Mouse (Mus musculus): ENCODE data around the gene Oosp3. TPM values are rescaled to one million over a fixed set of nuclear protein-coding genes. Genes with fewer than 3 reads are reported as not detected.

The Oosp3 gene
- polyA plus RNA-seq, 1 experiment from 2014 or later: not detected

Other genes with a start within 250 kb of the Oosp3 start
- gene Ms4a6c, start 227.7 kb upstream of the Oosp3 start, polyA plus RNA-seq (2014; fragmentation: Nextera tagmentation; extraction: Ambion mirVana): 2.3 and 3.1 TPM in 2 replicates
- not detected in 2 replicates for gene Gm8369, start 211.1 kb upstream of the Oosp3 start, polyA plus RNA-seq (2014; fragmentation: Nextera tagmentation; extraction: Ambion mirVana)
- gene Ms4a6b, start 180.5 kb upstream of the Oosp3 start, polyA plus RNA-seq (2014; fragmentation: Nextera tagmentation; extraction: Ambion mirVana): 4.2 and 5.0 TPM in 2 replicates
- 0.42 and 0.59 TPM in 2 replicates for gene Ms4a4d, start 160.3 kb upstream of the Oosp3 start, polyA plus RNA-seq (2014; fragmentation: Nextera tagmentation; extraction: Ambion mirVana)
- 4.6 and 4.8 TPM in 2 replicates for gene Ms4a6d, start 92.2 kb upstream of the Oosp3 start, polyA plus RNA-seq (2014; fragmentation: Nextera tagmentation; extraction: Ambion mirVana)
- gene Ms4a2, start 73.3 kb upstream of the Oosp3 start, polyA plus RNA-seq (2014; fragmentation: Nextera tagmentation; extraction: Ambion mirVana): 0.15 TPM in 1 of 2 replicates, not detected in the other
- 0.36 TPM in 1 of 2 replicates, not detected in the other for gene Ms4a3, start 56.2 kb upstream of the Oosp3 start, polyA plus RNA-seq (2014; fragmentation: Nextera tagmentation; extraction: Ambion mirVana)
- not detected in 2 replicates for gene Oosp2, start 36.5 kb upstream of the Oosp3 start, polyA plus RNA-seq (2014; fragmentation: Nextera tagmentation; extraction: Ambion mirVana)
- not detected in 2 replicates for gene Oosp1, start 5.9 kb upstream of the Oosp3 start, polyA plus RNA-seq (2014; fragmentation: Nextera tagmentation; extraction: Ambion mirVana)
- gene Gif, start 50.5 kb downstream of the Oosp3 start, polyA plus RNA-seq (2014; fragmentation: Nextera tagmentation; extraction: Ambion mirVana): not detected in 2 replicates
- 49.2 and 50.8 TPM in 2 replicates for gene Mrpl16, start 73.3 kb downstream of the Oosp3 start, polyA plus RNA-seq (2014; fragmentation: Nextera tagmentation; extraction: Ambion mirVana)
- 6.7 and 8.1 TPM in 2 replicates for gene Stx3, start 122.3 kb downstream of the Oosp3 start, polyA plus RNA-seq (2014; fragmentation: Nextera tagmentation; extraction: Ambion mirVana)
- 0.12 TPM in 1 of 2 replicates, not detected in the other for gene Olfr1417, start 142.2 kb downstream of the Oosp3 start, polyA plus RNA-seq (2014; fragmentation: Nextera tagmentation; extraction: Ambion mirVana)
- gene Olfr1418, start 164.0 kb downstream of the Oosp3 start, polyA plus RNA-seq (2014; fragmentation: Nextera tagmentation; extraction: Ambion mirVana): not detected in 2 replicates
- not detected in 2 replicates for gene Olfr1419, start 178.1 kb downstream of the Oosp3 start, polyA plus RNA-seq (2014; fragmentation: Nextera tagmentation; extraction: Ambion mirVana)
- 0.15 TPM in 1 of 2 replicates, not detected in the other for gene Olfr1420, start 189.5 kb downstream of the Oosp3 start, polyA plus RNA-seq (2014; fragmentation: Nextera tagmentation; extraction: Ambion mirVana)
- 26.5 and 29.2 TPM in 2 replicates for gene Patl1, start 215.3 kb downstream of the Oosp3 start, polyA plus RNA-seq (2014; fragmentation: Nextera tagmentation; extraction: Ambion mirVana)